Mouse (Mus musculus): ENCODE data around the gene Ptch2.

Gene Ptch2

DNA sequence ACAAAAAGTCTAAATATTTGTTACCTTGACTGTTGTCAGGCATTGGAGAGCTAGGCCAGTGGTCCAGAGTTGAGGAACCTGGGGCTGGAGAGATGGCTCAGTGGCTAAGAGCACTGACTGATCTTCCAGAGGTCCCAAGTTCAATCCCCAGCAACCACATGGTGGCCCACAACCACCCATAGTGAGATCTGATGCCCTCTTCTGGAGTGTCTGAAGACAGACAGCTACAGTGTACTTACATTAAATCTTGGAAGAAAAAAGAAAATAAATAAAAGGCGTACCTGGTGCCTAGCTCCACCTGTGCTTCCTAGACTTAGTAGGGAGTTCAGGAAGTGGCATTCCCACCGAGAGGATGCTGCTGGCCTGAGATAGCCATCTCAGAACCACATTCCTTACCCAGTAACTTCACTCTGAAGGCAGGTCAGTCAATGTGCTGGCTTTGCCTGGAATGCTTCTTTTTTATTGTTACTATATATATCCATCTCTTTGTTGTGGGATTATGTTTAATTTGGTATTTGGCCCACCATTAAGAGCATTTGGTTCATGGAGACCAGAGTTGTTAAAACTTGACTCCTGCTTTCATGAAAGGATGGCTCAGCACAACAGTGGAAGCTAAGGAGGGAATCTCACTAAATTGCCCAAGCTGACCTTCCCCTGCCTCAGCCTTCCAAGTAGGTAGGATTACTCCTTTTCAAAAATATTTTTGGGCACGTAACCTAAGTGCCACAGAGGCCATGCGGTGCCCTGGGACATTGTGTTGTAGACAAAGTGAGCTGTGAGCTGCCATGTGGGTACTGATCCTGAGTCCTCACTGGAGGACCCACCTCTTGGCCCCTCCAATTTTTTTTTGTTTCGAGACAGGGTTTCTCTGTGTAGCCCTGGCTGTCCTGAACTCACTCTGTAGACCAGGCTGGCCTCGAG lies 53.7 kb downstream of the Ptch2 start:
- DNase-seq (ENCODE audit: low read depth in 2 of 2, low spot score in 2 of 2), result no peak

DNA sequence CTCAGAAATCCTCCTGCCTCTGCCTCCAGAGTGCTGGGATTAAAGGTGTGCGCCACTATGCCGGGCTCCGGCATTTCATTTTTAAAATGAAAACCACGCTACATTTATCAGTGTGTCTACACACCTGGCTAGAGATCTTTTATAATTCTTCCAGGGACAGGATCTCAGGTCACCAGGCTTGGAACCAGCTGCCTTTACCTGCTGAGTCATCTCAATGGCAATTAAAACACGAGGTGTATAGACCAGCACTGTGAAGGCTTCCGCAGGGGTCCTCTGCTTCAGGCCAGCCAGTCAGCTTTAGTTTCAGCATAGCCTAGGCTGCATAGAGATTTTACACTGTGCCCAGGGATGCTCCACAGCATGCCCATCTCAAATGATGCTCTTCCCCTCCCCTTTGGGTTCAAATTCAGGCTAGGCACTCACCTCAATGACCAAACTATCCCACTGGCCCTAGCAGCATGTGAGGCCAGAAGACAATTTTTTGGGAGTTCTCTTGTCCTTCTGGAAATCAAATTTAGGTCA lies 54.4 kb downstream of the Ptch2 start:
- DNase-seq (ENCODE audit: low read depth in 2 of 2, low spot score in 2 of 2), result no peak

DNA sequence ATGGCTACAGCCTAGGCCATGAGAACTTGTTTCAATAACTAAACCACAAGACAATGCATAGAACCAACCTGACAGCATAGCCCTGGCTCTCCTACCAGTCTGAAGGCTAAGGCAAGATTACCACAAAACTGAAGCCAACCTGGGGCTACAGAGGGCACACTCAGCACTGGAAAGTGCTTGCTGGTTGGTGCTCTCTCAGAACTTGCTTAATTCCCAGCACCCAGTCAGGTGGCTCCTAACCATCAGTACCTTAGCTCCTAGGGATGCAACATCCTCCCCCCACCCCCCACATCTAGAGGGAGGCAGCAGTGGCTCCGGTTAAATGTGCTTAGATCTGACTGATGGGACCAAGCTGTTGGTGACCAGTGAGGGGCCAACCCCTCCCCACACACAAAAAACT lies 55.5 kb downstream of the Ptch2 start:
- DNase-seq (ENCODE audit: low read depth in 2 of 2, low spot score in 2 of 2), result no peak

DNA sequence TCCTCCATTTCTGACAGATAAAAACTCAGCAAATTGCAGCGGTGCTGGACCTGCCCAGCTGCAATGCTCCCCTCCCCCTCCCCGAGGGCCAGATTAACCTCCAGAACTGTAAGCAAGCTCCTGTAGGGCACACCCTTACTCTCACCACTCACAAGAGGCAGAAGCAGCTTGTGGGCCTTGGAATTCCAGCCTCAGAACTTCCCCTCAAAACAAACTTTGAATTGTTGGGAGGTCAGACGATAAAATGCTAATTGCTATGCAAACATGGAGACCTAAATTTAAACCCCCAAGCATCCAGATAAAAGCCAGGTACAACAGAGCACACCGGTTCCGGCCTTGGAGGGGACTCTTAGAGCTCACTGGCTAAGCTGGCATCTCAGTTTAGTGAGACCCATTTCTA lies 56.8 kb downstream of the Ptch2 start:
- no peak for DNase-seq (ENCODE audit: low read depth in 2 of 2, low spot score in 2 of 2)

DNA sequence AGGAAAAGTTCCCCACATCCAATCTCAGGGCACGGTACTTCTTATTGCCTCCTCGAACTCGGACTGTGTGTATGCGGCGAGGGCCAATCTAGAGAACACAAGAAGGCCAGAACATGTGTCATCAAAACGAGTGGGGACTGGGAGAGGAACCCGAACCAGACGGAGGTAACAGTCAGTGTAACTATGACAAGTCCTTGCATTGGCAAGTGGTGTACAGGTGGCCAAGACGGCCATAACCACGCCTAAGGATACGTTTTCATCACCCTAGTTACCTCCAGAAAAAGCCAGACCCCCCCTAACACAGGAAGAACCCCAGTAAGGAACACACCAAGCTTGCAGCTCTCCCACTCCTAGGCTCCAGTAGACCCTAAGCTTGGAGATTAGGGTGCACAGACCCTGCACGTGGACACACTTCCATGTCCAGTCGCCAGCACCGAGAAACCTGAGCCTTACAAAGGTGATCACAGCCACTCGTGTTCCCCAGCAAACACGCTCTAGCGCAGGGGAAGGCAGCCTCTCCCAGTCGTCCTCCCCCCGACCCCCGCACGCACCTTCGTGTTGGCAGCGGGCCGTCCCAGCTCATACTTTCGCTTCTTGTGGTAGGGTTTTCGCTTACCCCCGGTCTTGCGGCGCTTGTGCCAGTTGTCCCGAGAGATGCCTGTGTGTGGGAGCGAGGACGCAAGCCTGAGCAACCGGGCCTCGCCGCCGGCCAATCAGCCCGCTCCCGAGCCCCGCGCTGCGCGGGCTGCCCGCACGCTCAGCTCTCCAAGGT lies 59.3 kb downstream of the Ptch2 start:
- DNase-seq (ENCODE audit: low read depth in 2 of 2, low spot score in 2 of 2), result peak in 1 of 2 experiments; percentile 10

DNA sequence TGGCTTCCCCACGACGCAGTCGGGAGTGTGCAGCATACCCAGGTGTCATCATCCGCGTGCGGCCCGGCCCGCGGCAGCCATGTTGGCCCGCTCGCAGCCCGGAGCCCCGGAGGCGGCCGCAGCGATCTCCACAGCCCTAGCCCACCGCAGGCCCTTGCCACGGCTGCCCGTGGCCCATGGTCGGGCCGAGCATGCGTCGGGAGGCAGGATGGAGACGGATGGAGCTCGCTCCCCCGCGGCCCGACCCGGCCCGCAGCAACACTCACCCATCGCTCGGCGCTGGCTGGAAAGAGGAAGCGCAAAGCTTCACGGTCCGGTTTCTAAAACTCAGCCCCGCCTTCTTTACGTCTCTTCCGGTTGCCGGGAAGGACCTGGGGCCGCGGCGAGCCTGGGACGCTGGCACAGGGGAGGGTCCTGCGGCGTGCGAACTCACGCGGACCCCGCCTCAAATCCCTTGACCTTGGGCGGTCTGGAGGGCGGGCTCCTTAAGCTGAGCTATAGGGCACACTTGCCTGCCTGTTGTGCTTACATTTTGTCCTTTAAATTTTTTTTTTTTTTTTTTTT lies 60.0 kb downstream of the Ptch2 start, which contains the start of gene Rps8:
TSS of gene Rps8 (minus strand) at position 452 of the 564 bp plus-strand sequence.
- peak; percentile 60 to 76 for DNase-seq (ENCODE audit: low read depth in 2 of 2, low spot score in 2 of 2)

DNA sequence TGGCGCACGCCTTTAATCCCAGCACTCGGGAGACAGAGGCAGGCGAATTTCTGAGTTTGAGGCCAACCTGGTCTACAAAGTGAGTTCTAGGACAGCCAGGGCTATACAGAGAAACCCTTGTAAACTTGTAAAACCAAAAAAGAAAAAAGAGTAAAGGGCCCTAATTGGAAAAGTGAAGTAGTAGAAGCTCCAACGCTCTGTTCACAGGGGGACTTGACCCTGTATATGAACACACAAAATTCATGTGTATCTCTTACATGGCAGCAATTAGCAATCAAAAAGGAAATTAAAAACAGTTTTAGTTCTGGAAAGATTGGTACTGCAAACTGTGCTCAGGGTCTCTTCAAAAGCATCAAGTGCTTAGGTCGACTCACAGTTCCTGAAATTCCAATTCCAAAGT lies 60.5 kb downstream of the Ptch2 start:
- DNase-seq (ENCODE audit: low read depth in 2 of 2, low spot score in 2 of 2), result no peak

DNA sequence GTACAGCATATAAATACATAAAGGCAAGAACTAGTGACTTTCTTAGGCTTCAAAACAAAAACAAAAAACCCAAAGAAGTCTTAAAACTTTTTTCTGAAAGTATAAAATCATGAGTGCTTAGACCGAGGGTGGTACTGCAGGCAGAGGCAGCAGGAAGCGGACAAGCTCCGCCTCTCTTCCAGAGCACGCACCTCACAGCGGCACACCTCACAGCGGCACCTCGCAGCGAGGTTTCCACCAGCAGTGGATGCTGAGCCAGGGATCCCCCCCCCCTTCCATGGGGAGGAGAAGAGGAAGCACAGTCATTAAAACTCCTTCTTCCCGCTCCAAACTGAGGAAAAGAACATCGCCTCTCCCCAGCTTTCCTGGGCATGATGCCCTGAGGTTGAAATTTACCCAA lies 63.8 kb downstream of the Ptch2 start:
- DNase-seq (ENCODE audit: low read depth in 2 of 2, low spot score in 2 of 2), result no peak

DNA sequence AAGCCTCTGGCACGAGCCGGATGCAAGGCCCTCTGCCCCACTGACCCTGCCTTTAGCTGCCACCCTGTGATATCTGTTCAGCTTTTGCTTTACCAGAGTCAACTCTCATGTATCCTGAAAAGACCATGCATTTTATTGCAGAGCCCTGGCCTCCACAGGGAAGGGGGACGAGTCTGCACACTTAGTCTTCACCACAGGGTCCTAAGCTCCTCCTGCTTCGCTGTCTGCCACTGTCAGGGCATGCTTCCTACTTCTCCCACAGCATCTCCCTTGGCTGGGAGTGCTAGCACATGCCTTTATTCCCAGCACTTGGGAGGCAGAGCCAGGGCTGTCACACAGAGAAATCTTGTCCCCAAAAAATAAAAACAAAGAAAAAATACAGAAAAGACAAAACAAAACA lies 65.3 kb downstream of the Ptch2 start:
- DNase-seq (ENCODE audit: low read depth in 2 of 2, low spot score in 2 of 2), result no peak

Data from CD8-positive naive resting alpha-beta T cell, adult 2 months (primary cell).